ENCODE assay signal across 14 mouse cellular contexts in the genomic region with DNA sequence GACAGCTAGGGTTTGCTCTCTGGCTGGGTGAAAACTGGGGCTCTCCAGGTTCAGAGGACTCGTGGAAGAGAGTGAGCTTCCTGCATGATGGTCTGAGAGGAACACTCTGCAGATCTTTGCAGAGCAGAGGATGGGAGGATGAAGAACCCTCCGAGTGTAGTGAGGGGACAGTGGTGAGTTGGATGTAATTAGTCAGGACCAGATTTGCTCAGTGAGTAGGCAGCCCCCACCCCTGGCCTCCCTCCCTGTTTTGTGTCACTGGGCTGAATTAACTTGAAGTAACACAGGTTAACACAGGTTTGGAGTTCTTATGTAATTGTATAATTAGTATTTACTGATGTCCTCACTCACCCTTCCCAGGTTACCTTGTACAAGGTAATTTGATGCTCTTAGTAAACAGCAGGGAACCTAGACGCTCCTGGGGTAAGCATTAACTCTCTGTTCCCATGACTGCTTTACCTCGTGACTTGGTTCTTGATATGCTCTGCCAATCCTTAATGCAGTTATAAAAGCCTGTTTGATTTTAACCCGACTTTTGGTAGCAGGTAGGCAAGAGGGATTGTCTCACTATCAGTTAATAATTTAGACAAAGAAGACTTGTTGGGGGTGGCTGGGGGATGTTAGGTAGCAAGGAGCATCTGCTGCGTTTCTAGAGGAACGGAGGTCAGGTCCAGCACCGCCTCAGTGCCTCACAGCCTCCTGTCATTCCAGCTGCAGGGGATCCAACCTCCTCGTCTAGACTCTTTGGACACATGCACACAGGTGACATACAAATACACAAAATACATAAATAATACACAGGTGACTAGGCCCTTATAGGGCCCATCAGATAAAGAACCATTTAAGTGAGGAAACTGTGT.
DNase-seq lines count a peak whose midpoint lies in the region; ATAC-seq and TF ChIP-seq lines count a peak whose summit lies in the region.
"Had no signal": no experiment of that assay in that cellular context is flagged by ENCODE, and none has a peak within 500 bp of the region (broad histone marks: within the 10 kb centered on the region; RNA-seq: fewer than 3 reads in every experiment).

No protein-coding gene starts in this region.

- H3K9ac ChIP-seq in liver, adult 2 months (ENCODE audit: low read depth, low read length), result no peak overlapping the region
- no peak overlapping the region for H3K9ac ChIP-seq in liver, embryonic 11.5 days (ENCODE audit: low read depth, low read length)
- no peak overlapping the region for H3K9ac ChIP-seq in intestine, embryonic 14.5 days (ENCODE audit: low read length)
- H3K9ac ChIP-seq in kidney, embryonic 16.5 days (replicated peaks; ENCODE audit: low read length), result no peak overlapping the region
- no peak overlapping the region for H3K9ac ChIP-seq in stomach, postnatal 0 days (ENCODE audit: low read length)
- H3K9ac ChIP-seq: forebrain, embryonic 12.5 days; limb, embryonic 13.5 days; neural tube, embryonic 12.5 days had no signal

- no peak overlapping the region for H3K4me2 ChIP-seq in liver, embryonic 11.5 days
- no peak overlapping the region for H3K4me2 ChIP-seq in intestine, embryonic 14.5 days (ENCODE audit: low read length)
- H3K4me2 ChIP-seq in kidney, embryonic 16.5 days (replicated peaks; ENCODE audit: low read depth, low read length), result no peak overlapping the region
- no peak overlapping the region for H3K4me2 ChIP-seq in stomach, postnatal 0 days (replicated peaks; ENCODE audit: low read depth)
- H3K4me2 ChIP-seq: forebrain, embryonic 12.5 days; heart, embryonic 11.5 days; limb, embryonic 13.5 days; neural tube, embryonic 12.5 days had no signal

- peaks cover 18% of the 10 kb centered on the region; the same call in 1 of the 2 replicates for H3K79me2 ChIP-seq in liver, adult 2 months (ENCODE audit: control insufficient read depth, insufficient read depth, low read length)

- ATAC-seq in liver, embryonic 11.5 days (replicated peaks; ENCODE audit: low FRiP score), result no peak
- ATAC-seq in intestine, embryonic 14.5 days (replicated peaks; ENCODE audit: low FRiP score, low TSS enrichment, low read depth), result peak; percentile 43
- ATAC-seq in kidney, embryonic 16.5 days (ENCODE audit: low FRiP score, low TSS enrichment), result peak; percentile 92
- peak; percentile 66 for ATAC-seq in stomach, postnatal 0 days (ENCODE audit: low FRiP score, low TSS enrichment)

- no peaks in the 10 kb centered on the region for H3K27me3 ChIP-seq in liver, adult 2 months (ENCODE audit: control insufficient read depth, insufficient read depth, low read length)
- H3K27me3 ChIP-seq in liver, embryonic 11.5 days (replicated peaks; ENCODE audit: control insufficient read depth, insufficient read depth, low read length), result no peaks in the 10 kb centered on the region
- H3K27me3 ChIP-seq in intestine, embryonic 14.5 days (replicated peaks; ENCODE audit: control insufficient read depth, insufficient read depth, low read length), result no peaks in the 10 kb centered on the region
- no peaks in the 10 kb centered on the region for H3K27me3 ChIP-seq in kidney, embryonic 16.5 days (ENCODE audit: insufficient read depth, low read length)
- no peaks in the 10 kb centered on the region for H3K27me3 ChIP-seq in stomach, postnatal 0 days (ENCODE audit: control insufficient read depth, insufficient read depth, low read length)
- H3K27me3 ChIP-seq: limb, embryonic 13.5 days; neural tube, embryonic 12.5 days had no signal

- H3K4me3 ChIP-seq in liver, adult 2 months (ENCODE audit: insufficient read depth, low read depth, low read length), result no peak overlapping the region
- H3K4me3 ChIP-seq in liver, embryonic 11.5 days (ENCODE audit: low read depth, low read length), result no peak overlapping the region
- no peak overlapping the region for H3K4me3 ChIP-seq in intestine, embryonic 14.5 days (ENCODE audit: low read depth, low read length)
- no peak overlapping the region for H3K4me3 ChIP-seq in kidney, embryonic 16.5 days (ENCODE audit: low read length)
- H3K4me3 ChIP-seq in stomach, postnatal 0 days (ENCODE audit: low read depth, low read length), result no peak overlapping the region
- H3K4me3 ChIP-seq: forebrain, embryonic 12.5 days; limb, embryonic 13.5 days; neural tube, embryonic 12.5 days had no signal

- TF ChIP-seq CTCF in liver, adult 2 months (IDR thresholded peaks at IDR 0.05; ENCODE audit: low read depth, low read length), result no peak
- TF ChIP-seq CTCF in stomach, postnatal 0 days (IDR thresholded peaks at IDR 0.05; ENCODE audit: low read depth), result no peak

- H3K9me3 ChIP-seq in liver, embryonic 11.5 days (ENCODE audit: control insufficient read depth, low read length), result no peaks in the 10 kb centered on the region
- peaks cover 2% of the 10 kb centered on the region; the same call in 1 of the 2 replicates for H3K9me3 ChIP-seq in intestine, embryonic 14.5 days (ENCODE audit: control insufficient read depth, low read length)
- no peaks in the 10 kb centered on the region for H3K9me3 ChIP-seq in kidney, embryonic 16.5 days (ENCODE audit: low read length)
- no peaks in the 10 kb centered on the region for H3K9me3 ChIP-seq in stomach, postnatal 0 days (ENCODE audit: control insufficient read depth, low read length)
- H3K9me3 ChIP-seq: forebrain, embryonic 12.5 days; limb, embryonic 13.5 days; neural tube, embryonic 12.5 days had no signal

- TF ChIP-seq EP300 in stomach, postnatal 0 days (optimal IDR thresholded peaks at IDR 0.05), result no peak

- TF ChIP-seq POLR2A in liver, adult 2 months (IDR thresholded peaks at IDR 0.05; ENCODE audit: extremely low read depth, insufficient read depth, low read length), result no peak

- H3K36me3 ChIP-seq in liver, adult 2 months (ENCODE audit: control insufficient read depth, insufficient read depth, low read length), result no peaks in the 10 kb centered on the region
- no peaks in the 10 kb centered on the region for H3K36me3 ChIP-seq in liver, embryonic 11.5 days (ENCODE audit: control insufficient read depth, insufficient read depth, low read length)
- H3K36me3 ChIP-seq in intestine, embryonic 14.5 days (ENCODE audit: control insufficient read depth, insufficient read depth, low read length), result no peaks in the 10 kb centered on the region
- 0 out of 2 replicates have a peak, but pooled peaks cover 6% of the 10 kb centered on the region for H3K36me3 ChIP-seq in kidney, embryonic 16.5 days (ENCODE audit: insufficient read depth, low read length)
- no peaks in the 10 kb centered on the region for H3K36me3 ChIP-seq in stomach, postnatal 0 days (ENCODE audit: control insufficient read depth, insufficient read depth, low read length)
- H3K36me3 ChIP-seq: forebrain, embryonic 12.5 days; limb, embryonic 13.5 days; neural tube, embryonic 12.5 days had no signal

- H3K4me1 ChIP-seq in liver, adult 2 months (ENCODE audit: control insufficient read depth, insufficient read depth, low read length), result peaks cover 30% of the 10 kb centered on the region
- 0 out of 2 replicates have a peak, but pooled peaks cover 4% of the 10 kb centered on the region for H3K4me1 ChIP-seq in liver, embryonic 11.5 days (replicated peaks; ENCODE audit: control insufficient read depth, insufficient read depth, low read length)
- peaks cover 16% of the 10 kb centered on the region for H3K4me1 ChIP-seq in intestine, embryonic 14.5 days (replicated peaks; ENCODE audit: control insufficient read depth, insufficient read depth, low read length)
- peaks cover 50% of the 10 kb centered on the region for H3K4me1 ChIP-seq in kidney, embryonic 16.5 days (ENCODE audit: insufficient read depth, low read length)
- peaks cover 3% of the 10 kb centered on the region; the same call in 1 of the 2 replicates for H3K4me1 ChIP-seq in stomach, postnatal 0 days (replicated peaks; ENCODE audit: control insufficient read depth, insufficient read depth)

- peak; percentile 67 for DNase-seq in liver, adult 2 months (ENCODE audit: extremely low read depth, low read depth, low spot score)
- no peak for DNase-seq in liver, embryonic 11.5 days (ENCODE audit: low spot score)
- DNase-seq in intestine, embryonic 14.5 days (ENCODE audit: low spot score), result no peak
- no peak for DNase-seq in stomach, postnatal 0 days (ENCODE audit: low spot score)
- no peak for DNase-seq in T-cell, adult 2 months (ENCODE audit: low spot score)
- no peak for DNase-seq in heart, postnatal 4 days
- DNase-seq: cerebellum, adult 2 months; layer of hippocampus, postnatal 36 days; midbrain, embryonic 14.5 days had no signal

- no peak overlapping the region for H3K27ac ChIP-seq in liver, adult 2 months (replicated peaks; ENCODE audit: insufficient read depth, low read depth, low read length)
- no peak overlapping the region for H3K27ac ChIP-seq in liver, embryonic 11.5 days (ENCODE audit: low read depth, low read length)
- no peak overlapping the region for H3K27ac ChIP-seq in intestine, embryonic 14.5 days (ENCODE audit: low read depth)
- peak overlapping the region; percentile 59 for H3K27ac ChIP-seq in kidney, embryonic 16.5 days (ENCODE audit: low read length)
- H3K27ac ChIP-seq in stomach, postnatal 0 days (replicated peaks), result no peak overlapping the region
- H3K27ac ChIP-seq: forebrain, embryonic 12.5 days; limb, embryonic 13.5 days; neural tube, embryonic 12.5 days had no signal

- whole genome bisulfite sequencing in liver, adult 2 months, result 31% methylated on average over 9 of the region's 9 CpGs
- WGBS in liver, embryonic 11.5 days, result 63% methylated on average over 9 of the region's 9 CpGs
- 41% methylated on average over 9 of the region's 9 CpGs for WGBS in intestine, embryonic 14.5 days
- 35% methylated on average over 9 of the region's 9 CpGs for WGBS in kidney, embryonic 16.5 days
- 54% methylated on average over 9 of the region's 9 CpGs for WGBS in stomach, postnatal 0 days
